Mouse (Mus musculus) liver, embryonic 13.5 days (tissue): Measurements from ENCODE around the gene Gm28305. TPM values are rescaled to one million over a fixed set of nuclear protein-coding genes. Genes with fewer than 3 reads are reported as not detected.

Experiments used
- polyA plus RNA-seq: library from polyadenylated mRNA; unstranded; fragments of >200 nt; fragmentation: Nextera tagmentation; extraction: Ambion mirVana; gene quantifications from 2 replicates; pipeline ENCODE4 v1.2.1, GENCODE M21; 2015

The Gm28305 gene
- polyA plus RNA-seq, 1 experiment from 2014 or later = not detected

Other genes with a start within 250 kb of the Gm28305 start
- 0.99 and 1.2 TPM in 2 replicates for gene Nphp3, start 38.1 kb upstream of the Gm28305 start, polyA plus RNA-seq
- 20.6 and 23.2 TPM in 2 replicates for gene Uba5, start 22.5 kb downstream of the Gm28305 start, polyA plus RNA-seq
- gene Acad11, start 22.7 kb downstream of the Gm28305 start, polyA plus RNA-seq = 11.3 and 14.2 TPM in 2 replicates
- gene Ackr4, start 86.3 kb downstream of the Gm28305 start, polyA plus RNA-seq = 0.44 TPM in 2 replicates
- gene Dnajc13, start 222.3 kb downstream of the Gm28305 start, polyA plus RNA-seq = 6.4 and 7.9 TPM in 2 replicates